Mouse (Mus musculus): ENCODE results near the gene Gm20388. TPM values are rescaled to one million over a fixed set of nuclear protein-coding genes. Genes with fewer than 3 reads are reported as not detected.

Gm20388 gene
- polyA plus RNA-seq, 1 experiment from 2014 or later: 8.3 TPM

GRCm38 (mm10) chr8:122464985-122465384 is 2554.3 kb downstream of the Gm20388 start:
- peaks cover 6% of the 10 kb centered on the region for H3K4me1 ChIP-seq (replicated peaks; ENCODE audit: control insufficient read depth, insufficient read depth, low read length)
- ATAC-seq (replicated peaks; ENCODE audit: low FRiP score, low TSS enrichment, low read depth): no peak
- H3K4me3 ChIP-seq (ENCODE audit: low read depth, low read length): no peak overlapping the region
- peaks cover 25% of the 10 kb centered on the region for H3K27me3 ChIP-seq (replicated peaks; ENCODE audit: control insufficient read depth, insufficient read depth, low read length)
- DNase-seq (ENCODE audit: low spot score): no peak
- no peak overlapping the region for H3K4me2 ChIP-seq (ENCODE audit: low read length)
- WGBS: 75% methylated on average over 7 of the region's 7 CpGs
- peaks cover 41% of the 10 kb centered on the region for H3K36me3 ChIP-seq (ENCODE audit: control insufficient read depth, insufficient read depth, low read length)
- no peak overlapping the region for H3K27ac ChIP-seq (ENCODE audit: low read depth)
- no peak overlapping the region for H3K9ac ChIP-seq (ENCODE audit: low read length)
- H3K9me3 ChIP-seq (ENCODE audit: control insufficient read depth, low read length): no peaks in the 10 kb centered on the region

GRCm38 (mm10) chr8:122467816-122468215 is 2557.2 kb downstream of the Gm20388 start:
- H3K4me1 ChIP-seq (replicated peaks; ENCODE audit: control insufficient read depth, insufficient read depth, low read length): no peaks in the 10 kb centered on the region
- peaks cover 42% of the 10 kb centered on the region for H3K36me3 ChIP-seq (ENCODE audit: control insufficient read depth, insufficient read depth, low read length)
- H3K27ac ChIP-seq (ENCODE audit: low read depth): no peak overlapping the region
- 92% methylated on average over 13 of the region's 13 CpGs for WGBS
- no peak overlapping the region for H3K4me3 ChIP-seq (ENCODE audit: low read depth, low read length)
- H3K9ac ChIP-seq (ENCODE audit: low read length): no peak overlapping the region
- no peak for ATAC-seq (replicated peaks; ENCODE audit: low FRiP score, low TSS enrichment, low read depth)
- DNase-seq (ENCODE audit: low spot score): no peak
- H3K27me3 ChIP-seq (replicated peaks; ENCODE audit: control insufficient read depth, insufficient read depth, low read length): no peaks in the 10 kb centered on the region
- H3K9me3 ChIP-seq (ENCODE audit: control insufficient read depth, low read length): no peaks in the 10 kb centered on the region
- H3K4me2 ChIP-seq (ENCODE audit: low read length): no peak overlapping the region

GRCm38 (mm10) chr8:122469407-122469806 is 2558.8 kb downstream of the Gm20388 start:
- H3K4me3 ChIP-seq (ENCODE audit: low read depth, low read length): no peak overlapping the region
- H3K9ac ChIP-seq (ENCODE audit: low read length): no peak overlapping the region
- H3K4me2 ChIP-seq (ENCODE audit: low read length): no peak overlapping the region
- WGBS: 74% methylated on average over 6 of the region's 6 CpGs
- DNase-seq (ENCODE audit: low spot score) (no peak), ATAC-seq (replicated peaks; ENCODE audit: low FRiP score, low TSS enrichment, low read depth) (no peak)
- H3K27ac ChIP-seq (ENCODE audit: low read depth): no peak overlapping the region
- no peaks in the 10 kb centered on the region for H3K27me3 ChIP-seq (replicated peaks; ENCODE audit: control insufficient read depth, insufficient read depth, low read length)
- no peaks in the 10 kb centered on the region for H3K9me3 ChIP-seq (ENCODE audit: control insufficient read depth, low read length)
- H3K36me3 ChIP-seq (ENCODE audit: control insufficient read depth, insufficient read depth, low read length): peaks cover 48% of the 10 kb centered on the region
- H3K4me1 ChIP-seq (replicated peaks; ENCODE audit: control insufficient read depth, insufficient read depth, low read length): peaks cover 5% of the 10 kb centered on the region

- H3K27ac ChIP-seq (ENCODE audit: low read depth): no peak overlapping the region
- H3K9ac ChIP-seq (ENCODE audit: low read length): no peak overlapping the region
- no peaks in the 10 kb centered on the region for H3K9me3 ChIP-seq (ENCODE audit: control insufficient read depth, low read length)
- H3K4me1 ChIP-seq (replicated peaks; ENCODE audit: control insufficient read depth, insufficient read depth, low read length): peaks cover 11% of the 10 kb centered on the region
- no peak overlapping the region for H3K4me3 ChIP-seq (ENCODE audit: low read depth, low read length)
- no peak overlapping the region for H3K4me2 ChIP-seq (ENCODE audit: low read length)
- no peak for ATAC-seq (replicated peaks; ENCODE audit: low FRiP score, low TSS enrichment, low read depth)
- no peaks in the 10 kb centered on the region for H3K27me3 ChIP-seq (replicated peaks; ENCODE audit: control insufficient read depth, insufficient read depth, low read length)
- WGBS: 80% methylated on average over 10 of the region's 10 CpGs
- H3K36me3 ChIP-seq (ENCODE audit: control insufficient read depth, insufficient read depth, low read length): peaks cover 48% of the 10 kb centered on the region
- DNase-seq (ENCODE audit: low spot score): no peak
Observed at GRCm38 (mm10) chr8:122469965-122470364, 2559.3 kb downstream of the Gm20388 start.

- no peak overlapping the region for H3K4me2 ChIP-seq (ENCODE audit: low read length)
- WGBS: 80% methylated on average over 5 of the region's 5 CpGs
- H3K36me3 ChIP-seq (ENCODE audit: control insufficient read depth, insufficient read depth, low read length): peaks cover 45% of the 10 kb centered on the region
- H3K4me1 ChIP-seq (replicated peaks; ENCODE audit: control insufficient read depth, insufficient read depth, low read length): peaks cover 13% of the 10 kb centered on the region
- no peak overlapping the region for H3K4me3 ChIP-seq (ENCODE audit: low read depth, low read length)
- DNase-seq (ENCODE audit: low spot score) (no peak), ATAC-seq (replicated peaks; ENCODE audit: low FRiP score, low TSS enrichment, low read depth) (no peak)
- no peak overlapping the region for H3K9ac ChIP-seq (ENCODE audit: low read length)
- no peaks in the 10 kb centered on the region for H3K9me3 ChIP-seq (ENCODE audit: control insufficient read depth, low read length)
- no peak overlapping the region for H3K27ac ChIP-seq (ENCODE audit: low read depth)
- no peaks in the 10 kb centered on the region for H3K27me3 ChIP-seq (replicated peaks; ENCODE audit: control insufficient read depth, insufficient read depth, low read length)
Observed at GRCm38 (mm10) chr8:122470691-122471090, 2560.1 kb downstream of the Gm20388 start.

GRCm38 (mm10) chr8:122473911-122474421 is 2563.3 kb downstream of the Gm20388 start:
- H3K9ac ChIP-seq (ENCODE audit: low read length): no peak overlapping the region
- H3K27me3 ChIP-seq (replicated peaks; ENCODE audit: control insufficient read depth, insufficient read depth, low read length): no peaks in the 10 kb centered on the region
- no peak for ATAC-seq (replicated peaks; ENCODE audit: low FRiP score, low TSS enrichment, low read depth)
- H3K4me2 ChIP-seq (ENCODE audit: low read length): no peak overlapping the region
- no peaks in the 10 kb centered on the region for H3K9me3 ChIP-seq (ENCODE audit: control insufficient read depth, low read length)
- H3K27ac ChIP-seq (ENCODE audit: low read depth): no peak overlapping the region
- peaks cover 19% of the 10 kb centered on the region for H3K36me3 ChIP-seq (ENCODE audit: control insufficient read depth, insufficient read depth, low read length)
- peaks cover 20% of the 10 kb centered on the region for H3K4me1 ChIP-seq (replicated peaks; ENCODE audit: control insufficient read depth, insufficient read depth, low read length)
- 82% methylated on average over 8 of the region's 8 CpGs for WGBS
- H3K4me3 ChIP-seq (ENCODE audit: low read depth, low read length): no peak overlapping the region
- no peak for DNase-seq (ENCODE audit: low spot score)

GRCm38 (mm10) chr8:122474951-122475560 is 2564.4 kb downstream of the Gm20388 start:
- H3K9ac ChIP-seq (ENCODE audit: low read length): peak overlapping the region; percentile 81
- DNase-seq (ENCODE audit: low spot score) (peak; percentile 70), ATAC-seq (replicated peaks; ENCODE audit: low FRiP score, low TSS enrichment, low read depth) (no peak)
- peaks cover 20% of the 10 kb centered on the region for H3K4me1 ChIP-seq (replicated peaks; ENCODE audit: control insufficient read depth, insufficient read depth, low read length)
- H3K27ac ChIP-seq (ENCODE audit: low read depth): peak overlapping the region; percentile 48; the same call in 1 of the 2 replicates
- no peaks in the 10 kb centered on the region for H3K27me3 ChIP-seq (replicated peaks; ENCODE audit: control insufficient read depth, insufficient read depth, low read length)
- H3K36me3 ChIP-seq (ENCODE audit: control insufficient read depth, insufficient read depth, low read length): peaks cover 22% of the 10 kb centered on the region
- H3K4me2 ChIP-seq (ENCODE audit: low read length): peak overlapping the region; percentile 88
- WGBS: 9% methylated on average over 16 of the region's 16 CpGs
- no peaks in the 10 kb centered on the region for H3K9me3 ChIP-seq (ENCODE audit: control insufficient read depth, low read length)
- peak overlapping the region; percentile 97 for H3K4me3 ChIP-seq (ENCODE audit: low read depth, low read length)

- under 1% methylated on average over 89 of the region's 103 CpGs for WGBS
- H3K9me3 ChIP-seq (ENCODE audit: control insufficient read depth, low read length): no peaks in the 10 kb centered on the region
Observed at GRCm38 (mm10) chr8:122475580-122476320, 2565.1 kb downstream of the Gm20388 start, which contains the start of the genes Rnf166 and Ctu2. Gene Rnf166 (minus strand): TSS chr8:122476064. Gene Ctu2 (plus strand): TSS chr8:122476143.

More at GRCm38 (mm10) chr8:122475580-122476320, 2565.1 kb downstream of the Gm20388 start, which contains the start of the genes Rnf166 and Ctu2:
- Histone ChIP-seq H3K4me2 (ENCODE audit: low read length) (peak within 1 kb of the TSS; percentile 88), H3K27me3 (replicated peaks; ENCODE audit: control insufficient read depth, insufficient read depth, low read length) (no peaks in the 10 kb centered on the region), H3K27ac (ENCODE audit: low read depth) (peak within 1 kb of the TSS; percentile 48; the same call in 1 of the 2 replicates), H3K9ac (ENCODE audit: low read length) (peak within 1 kb of the TSS; percentile 81), H3K4me3 (ENCODE audit: low read depth, low read length) (peak within 1 kb of the TSS; percentile 97), H3K4me1 (replicated peaks; ENCODE audit: control insufficient read depth, insufficient read depth, low read length) (peaks cover 20% of the 10 kb centered on the region), H3K36me3 (ENCODE audit: control insufficient read depth, insufficient read depth, low read length) (peaks cover 23% of the 10 kb centered on the region)
- ATAC-seq (replicated peaks; ENCODE audit: low FRiP score, low TSS enrichment, low read depth) (peak; percentile 92), DNase-seq (ENCODE audit: low spot score) (peak; percentile 97)
